Mouse (Mus musculus) neural tube, embryonic 15.5 days (tissue): Measurements from ENCODE around the gene Lemd2. TPM values are rescaled to one million over a fixed set of nuclear protein-coding genes. Genes with fewer than 3 reads are reported as not detected.
A peak's percentile ranks its signal among the peaks of the same experiment; 100 is the strongest.

ENCODE experiments used
- ATAC-seq: fragments of 200-750 bp; cut with Nextera tagmentation; 2 replicates; pipeline ENCODE4 v1.8.0; 2017; ENCODE audit warnings: mild to moderate bottlenecking, moderate TSS enrichment, moderate library complexity; ENCODE audit not compliant: low FRiP score
- H3K27ac ChIP-seq: fragments of 300-500 bp; sonication (generic); replicated peaks from 2 replicates; pipeline ENCODE4 v1.5.1; 2015; ENCODE audit warnings: mild to moderate bottlenecking, inconsistent platforms
- H3K27me3 ChIP-seq: fragments of 300-500 bp; sonication (generic); replicated peaks from 2 replicates; pipeline ENCODE4 v1.6.1; 2015; ENCODE audit warnings: inconsistent platforms
- H3K36me3 ChIP-seq: fragments of 300-500 bp; sonication (generic); 2 replicates; pipeline ENCODE4 v1.6.1; 2015; ENCODE audit warnings: inconsistent platforms
- H3K4me1 ChIP-seq: fragments of 300-500 bp; sonication (generic); 2 replicates; pipeline ENCODE4 v1.6.1; 2015; ENCODE audit warnings: inconsistent platforms
- H3K4me2 ChIP-seq: fragments of 300-500 bp; sonication (generic); 2 replicates; pipeline ENCODE4 v1.6.1; 2015; ENCODE audit warnings: inconsistent platforms, mild to moderate bottlenecking, moderate library complexity
- H3K4me3 ChIP-seq: fragments of 300-500 bp; sonication (generic); replicated peaks from 2 replicates; pipeline ENCODE4 v1.5.1; 2015; ENCODE audit warnings: mild to moderate bottlenecking, inconsistent platforms
- H3K9ac ChIP-seq: fragments of 300-500 bp; sonication (generic); replicated peaks from 2 replicates; pipeline ENCODE4 v1.6.1; 2015; ENCODE audit warnings: mild to moderate bottlenecking, inconsistent platforms
- H3K9me3 ChIP-seq: fragments of 300-500 bp; sonication (generic); replicated peaks from 2 replicates; pipeline ENCODE4 v1.6.1; 2016; ENCODE audit warnings: inconsistent platforms
- WGBS: fragments of 180-500 bp; shearing (Covaris S2); methylation state at CpG from one replicate; pipeline ENCODE4 v1.1.7; 2015; ENCODE audit warnings: mixed read lengths; 5-methylcytosine and 5-hydroxymethylcytosine counted together
- polyA plus RNA-seq: library from polyadenylated mRNA; unstranded; fragments of >200 nt; fragmentation: Nextera tagmentation; extraction: Ambion mirVana; gene quantifications from 2 replicates; pipeline ENCODE4 v1.2.1, GENCODE M21; 2015

The Lemd2 gene
- polyA plus RNA-seq, 1 experiment from 2014 or later: 19.7 TPM

DNA sequence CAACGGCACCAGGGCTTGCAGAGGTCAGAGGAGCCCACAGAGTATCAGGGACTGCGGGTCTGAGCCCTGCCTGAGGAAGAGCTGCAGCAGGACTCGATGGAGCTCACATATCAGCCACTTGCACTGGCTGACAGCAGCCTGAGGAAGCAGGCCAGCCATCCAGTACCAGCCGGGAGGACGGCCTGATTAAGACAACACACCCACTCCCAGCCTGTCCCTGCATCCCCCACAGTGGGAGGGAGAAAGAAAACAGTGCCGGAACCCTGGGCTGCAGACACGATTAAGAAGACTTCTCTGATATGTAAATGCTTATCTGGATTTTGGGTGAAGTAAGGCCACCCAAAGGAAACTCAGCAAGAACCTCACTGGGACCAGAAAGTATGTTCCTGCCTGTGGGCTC lies 4.4 kb downstream of the Lemd2 start:
- 0 out of 2 replicates have a peak overlapping the region, but pooled peaks have one; percentile 26 for H3K9ac ChIP-seq
- H3K4me1 ChIP-seq: peaks cover 41% of the 10 kb centered on the region
- no peak overlapping the region for H3K4me3 ChIP-seq
- no peaks in the 10 kb centered on the region for H3K27me3 ChIP-seq
- peak overlapping the region; percentile 65; the same call in 1 of the 2 replicates for H3K27ac ChIP-seq
- no peak for ATAC-seq
- no peaks in the 10 kb centered on the region for H3K9me3 ChIP-seq
- WGBS: 58% methylated on average over 7 of the region's 7 CpGs
- H3K4me2 ChIP-seq: no peak overlapping the region
- H3K36me3 ChIP-seq: peaks cover 62% of the 10 kb centered on the region

DNA sequence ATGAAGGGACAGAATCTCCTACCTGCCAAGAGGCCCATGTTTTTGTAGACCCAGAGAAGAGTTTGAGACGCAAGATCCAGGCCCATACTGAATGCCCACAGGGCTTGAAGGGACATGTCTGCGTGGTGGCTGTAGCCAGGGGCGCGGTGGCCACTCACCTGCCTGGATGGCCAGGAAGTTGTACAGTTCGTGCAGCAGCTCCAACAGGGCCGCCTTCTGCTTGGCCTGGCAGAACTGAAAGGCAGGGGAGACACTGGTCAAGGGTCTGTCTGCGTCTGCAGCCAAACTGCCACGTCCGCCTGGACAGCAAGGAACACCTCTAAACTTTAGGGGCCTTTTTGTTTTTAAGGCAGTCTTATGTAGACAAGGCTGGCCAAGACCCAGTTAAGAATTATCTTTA lies 5.1 kb downstream of the Lemd2 start:
- Histone ChIP-seq H3K4me2 (no peak overlapping the region), H3K4me1 (peaks cover 40% of the 10 kb centered on the region), H3K9ac (no peak overlapping the region), H3K27ac (no peak overlapping the region), H3K9me3 (no peaks in the 10 kb centered on the region), H3K27me3 (no peaks in the 10 kb centered on the region), H3K36me3 (peaks cover 68% of the 10 kb centered on the region), H3K4me3 (no peak overlapping the region)
- 97% methylated on average over 9 of the region's 9 CpGs for WGBS
- no peak for ATAC-seq

DNA sequence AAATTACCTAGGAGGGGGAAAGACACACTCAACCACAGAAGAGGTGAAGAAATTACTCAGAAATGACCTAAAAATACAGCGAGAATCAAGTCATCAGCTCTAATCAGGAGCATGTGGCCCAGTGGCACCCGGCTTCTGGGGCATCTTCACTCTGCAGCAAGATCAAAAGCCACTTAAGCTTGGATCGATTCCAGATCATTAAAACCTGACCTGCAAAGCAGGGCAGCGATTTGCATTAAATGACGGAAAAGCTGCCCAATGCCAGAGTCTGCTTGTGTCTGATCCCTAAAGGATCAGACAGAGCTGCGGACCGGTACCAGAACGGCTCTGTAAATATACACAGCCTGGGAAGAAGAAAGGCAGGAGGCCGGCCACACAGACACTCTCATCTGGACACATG lies 8.1 kb downstream of the Lemd2 start:
- 61% methylated on average over 9 of the region's 9 CpGs for WGBS
- no peak overlapping the region for H3K4me2 ChIP-seq
- H3K4me3 ChIP-seq: no peak overlapping the region
- H3K27me3 ChIP-seq: no peaks in the 10 kb centered on the region
- no peaks in the 10 kb centered on the region for H3K9me3 ChIP-seq
- no peak for ATAC-seq
- no peak overlapping the region for H3K27ac ChIP-seq
- no peak overlapping the region for H3K9ac ChIP-seq
- peaks cover 30% of the 10 kb centered on the region for H3K4me1 ChIP-seq
- peaks cover 85% of the 10 kb centered on the region for H3K36me3 ChIP-seq

DNA sequence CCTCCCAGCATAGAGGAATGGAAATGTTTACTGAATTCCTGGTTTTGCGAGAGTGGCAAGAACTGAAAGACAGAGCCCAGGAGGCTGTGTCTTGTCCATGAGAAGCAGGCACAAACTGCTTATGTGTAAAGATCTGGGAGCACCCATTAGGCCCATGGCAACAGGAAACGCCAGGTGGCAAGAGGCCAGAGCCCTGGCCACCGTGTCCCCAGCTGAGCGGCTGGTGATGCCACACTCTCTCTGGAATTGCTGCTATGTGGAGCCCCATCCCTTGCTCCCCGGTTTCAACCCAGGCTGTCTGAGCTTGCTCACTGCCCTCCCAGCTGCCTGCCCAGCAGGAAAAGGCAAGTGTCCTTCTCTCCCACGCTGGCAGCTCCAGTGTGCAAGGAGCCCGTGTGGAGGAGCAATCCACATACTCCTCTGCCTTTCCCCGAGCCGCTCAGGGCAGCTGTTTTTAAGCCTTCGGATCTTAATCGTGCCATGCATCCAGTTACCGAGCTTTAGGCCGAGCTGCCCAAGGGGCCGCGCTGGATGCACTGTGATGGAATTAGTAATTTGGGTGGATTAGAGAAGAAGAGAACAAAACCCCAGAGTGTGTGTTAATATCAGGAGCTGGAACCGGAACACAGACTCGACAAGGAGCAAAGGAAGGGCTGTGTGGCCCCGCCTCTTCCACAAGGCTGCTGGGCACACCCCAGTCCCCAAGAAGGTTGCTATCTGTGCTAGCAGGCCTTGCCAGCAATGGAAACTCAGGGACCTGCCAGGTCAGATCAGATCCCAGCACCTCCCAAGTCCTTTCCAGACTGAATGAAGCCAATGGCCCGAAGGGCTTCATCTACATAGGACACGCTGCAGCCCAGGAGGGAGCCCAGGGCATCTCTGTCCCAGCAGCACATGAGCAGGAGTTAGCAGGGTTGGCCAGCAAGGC lies 9.7 kb downstream of the Lemd2 start:
- no peaks in the 10 kb centered on the region for H3K9me3 ChIP-seq
- H3K27ac ChIP-seq: peak overlapping the region; percentile 60; the same call in 1 of the 2 replicates
- 72% methylated on average over 20 of the region's 20 CpGs for WGBS
- ATAC-seq: no peak
- peaks cover 13% of the 10 kb centered on the region for H3K4me1 ChIP-seq
- no peak overlapping the region for H3K4me3 ChIP-seq
- H3K27me3 ChIP-seq: no peaks in the 10 kb centered on the region
- peaks cover 88% of the 10 kb centered on the region for H3K36me3 ChIP-seq
- no peak overlapping the region for H3K4me2 ChIP-seq
- H3K9ac ChIP-seq: 0 out of 2 replicates have a peak overlapping the region, but pooled peaks have one; percentile 5

DNA sequence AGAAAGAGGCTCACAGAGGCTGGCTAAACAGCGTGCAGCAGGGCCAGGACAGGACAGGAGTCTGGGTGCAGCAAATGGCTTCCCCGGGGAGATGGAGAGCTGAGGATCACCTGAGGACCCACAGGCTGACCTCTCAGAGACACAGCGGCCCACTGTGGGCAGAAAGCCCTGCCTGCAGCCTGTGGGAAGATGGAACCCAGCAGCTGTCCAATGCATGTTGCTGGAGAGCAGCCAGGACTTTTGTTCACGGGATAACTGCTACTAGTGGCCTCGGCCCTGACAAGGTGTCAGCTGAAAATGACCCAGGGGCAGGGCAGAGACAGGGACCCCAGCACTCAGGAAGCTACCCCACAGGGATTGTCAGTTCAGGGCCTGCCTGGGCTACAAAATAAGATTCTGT lies 12.5 kb downstream of the Lemd2 start:
- H3K4me3 ChIP-seq: no peak overlapping the region
- H3K4me2 ChIP-seq: no peak overlapping the region
- H3K27me3 ChIP-seq: no peaks in the 10 kb centered on the region
- no peak overlapping the region for H3K27ac ChIP-seq
- H3K36me3 ChIP-seq: peaks cover 66% of the 10 kb centered on the region
- WGBS: 60% methylated on average over 5 of the region's 5 CpGs
- no peaks in the 10 kb centered on the region for H3K9me3 ChIP-seq
- peaks cover 18% of the 10 kb centered on the region for H3K4me1 ChIP-seq
- no peak overlapping the region for H3K9ac ChIP-seq
- no peak for ATAC-seq

DNA sequence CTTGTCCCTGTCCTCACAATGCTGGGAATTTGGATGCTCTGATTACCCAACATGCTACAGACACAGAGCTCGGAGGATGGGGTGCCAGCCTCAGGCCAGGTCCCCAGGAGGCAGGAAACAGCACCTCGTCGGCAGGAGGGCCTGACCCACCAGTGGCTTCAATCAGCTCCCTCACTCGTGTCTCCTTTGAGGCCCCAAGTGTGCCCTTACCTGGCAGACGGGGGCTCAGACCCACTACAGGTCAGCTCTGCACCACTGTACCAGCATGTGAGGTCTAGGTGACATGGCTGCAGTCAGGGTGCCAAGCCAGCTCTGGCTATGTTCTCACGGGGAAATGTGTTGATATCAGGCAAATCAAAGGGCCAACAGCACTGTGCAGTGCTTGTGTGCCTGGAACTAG lies 13.1 kb downstream of the Lemd2 start:
- no peak overlapping the region for H3K4me2 ChIP-seq
- WGBS: 92% methylated on average over 6 of the region's 6 CpGs

DNA sequence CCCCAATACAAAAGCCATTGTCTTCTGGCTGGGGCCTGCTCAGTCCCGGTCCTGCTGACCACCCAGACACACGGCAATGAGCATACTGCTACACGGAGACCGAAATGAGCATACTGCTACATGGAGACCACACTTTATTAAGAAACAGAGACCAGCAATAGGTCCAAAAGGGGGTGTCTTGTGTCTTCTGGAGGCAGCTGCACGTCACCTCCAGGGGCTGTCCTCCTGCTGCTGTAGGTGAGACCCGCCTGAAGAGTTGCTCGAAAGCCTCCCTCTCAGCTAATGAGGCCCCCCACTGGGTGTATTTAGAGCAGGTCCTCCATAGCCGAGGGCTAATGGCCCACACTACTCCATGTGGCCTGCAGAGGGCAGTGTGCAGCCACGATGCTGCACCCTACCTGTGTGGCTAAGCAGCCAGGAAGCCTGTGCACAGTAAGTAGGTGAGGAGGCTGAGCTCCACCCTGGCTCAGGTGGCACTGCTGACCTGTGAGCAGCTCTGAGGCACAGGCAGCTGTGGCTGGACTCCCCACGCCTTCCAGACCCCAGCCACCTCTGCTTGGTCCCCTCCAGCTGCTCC lies 14.5 kb downstream of the Lemd2 start:
- WGBS: 30% methylated on average over 10 of the region's 10 CpGs
- H3K36me3 ChIP-seq: peaks cover 48% of the 10 kb centered on the region

More for the DNA sequence above, 13.1 kb downstream of the Lemd2 start:
- no peaks in the 10 kb centered on the region for H3K9me3 ChIP-seq
- H3K4me3 ChIP-seq: no peak overlapping the region
- H3K9ac ChIP-seq: no peak overlapping the region
- no peak for ATAC-seq
- no peaks in the 10 kb centered on the region for H3K27me3 ChIP-seq
- H3K36me3 ChIP-seq: peaks cover 62% of the 10 kb centered on the region
- H3K4me1 ChIP-seq: peaks cover 18% of the 10 kb centered on the region
- no peak overlapping the region for H3K27ac ChIP-seq

DNA sequence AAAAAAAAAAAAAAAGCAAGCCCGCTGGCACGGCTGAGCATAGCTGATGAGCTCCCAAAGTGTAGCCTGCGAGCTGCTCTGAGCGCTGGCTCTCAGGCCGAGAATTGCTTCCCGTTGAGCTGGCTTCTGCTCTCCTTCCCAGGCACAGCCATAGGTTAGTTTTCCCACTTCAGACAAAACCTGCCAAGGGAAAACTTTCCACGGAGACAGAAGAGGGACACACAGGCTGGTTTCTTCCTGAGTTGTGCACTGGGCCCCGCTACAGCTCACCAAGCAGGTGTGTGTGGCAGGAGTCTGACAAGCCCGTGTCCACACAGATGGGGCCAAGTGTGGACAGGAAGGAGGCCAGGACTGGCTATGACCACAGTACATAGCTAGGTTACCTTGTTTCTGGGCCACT lies 15.4 kb downstream of the Lemd2 start:
- WGBS: 67% methylated on average over 9 of the region's 9 CpGs
- H3K27ac ChIP-seq: no peak overlapping the region

More for the DNA sequence above, 14.5 kb downstream of the Lemd2 start:
- H3K4me1 ChIP-seq: peaks cover 18% of the 10 kb centered on the region
- no peak overlapping the region for H3K9ac ChIP-seq
- no peak overlapping the region for H3K4me3 ChIP-seq
- ATAC-seq: peak; percentile 54; the same call in 1 of the 2 replicates
- no peaks in the 10 kb centered on the region for H3K27me3 ChIP-seq
- H3K4me2 ChIP-seq: no peak overlapping the region
- H3K9me3 ChIP-seq: no peaks in the 10 kb centered on the region
- H3K27ac ChIP-seq: no peak overlapping the region; the same call in 1 of the 2 replicates

DNA sequence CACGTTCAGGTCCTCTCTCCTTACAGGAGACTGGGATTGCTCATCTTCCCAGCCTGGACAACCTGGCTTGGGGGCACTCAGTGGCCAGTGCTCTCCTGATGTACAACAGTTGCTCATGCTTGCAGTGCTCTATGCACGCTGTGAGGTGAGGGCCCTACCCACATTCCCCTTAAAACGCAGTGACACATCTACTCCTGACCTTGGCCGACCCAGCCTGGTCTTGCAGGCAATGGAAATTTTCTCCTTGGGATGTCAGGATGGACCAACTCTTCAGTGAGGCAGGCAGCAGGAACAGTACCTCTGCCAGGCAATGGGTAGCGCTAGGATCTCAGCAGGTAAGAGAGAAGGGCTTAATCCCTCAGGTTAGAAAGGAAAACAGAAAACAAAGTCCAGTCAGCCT lies 17.2 kb downstream of the Lemd2 start:
- peaks cover 22% of the 10 kb centered on the region for H3K36me3 ChIP-seq
- H3K4me1 ChIP-seq: peaks cover 6% of the 10 kb centered on the region; the same call in 1 of the 2 replicates
- H3K27ac ChIP-seq: no peak overlapping the region
- no peak overlapping the region for H3K4me3 ChIP-seq
- 72% methylated on average over 5 of the region's 5 CpGs for WGBS
- H3K9ac ChIP-seq: no peak overlapping the region
- no peaks in the 10 kb centered on the region for H3K9me3 ChIP-seq
- no peak for ATAC-seq
- no peak overlapping the region for H3K4me2 ChIP-seq
- no peaks in the 10 kb centered on the region for H3K27me3 ChIP-seq

More for the DNA sequence above, 15.4 kb downstream of the Lemd2 start:
- no peaks in the 10 kb centered on the region for H3K27me3 ChIP-seq
- no peaks in the 10 kb centered on the region for H3K9me3 ChIP-seq
- H3K9ac ChIP-seq: no peak overlapping the region
- no peak overlapping the region for H3K4me2 ChIP-seq
- no peak overlapping the region for H3K4me3 ChIP-seq
- no peak for ATAC-seq
- peaks cover 12% of the 10 kb centered on the region; the same call in 1 of the 2 replicates for H3K4me1 ChIP-seq
- peaks cover 40% of the 10 kb centered on the region for H3K36me3 ChIP-seq

DNA sequence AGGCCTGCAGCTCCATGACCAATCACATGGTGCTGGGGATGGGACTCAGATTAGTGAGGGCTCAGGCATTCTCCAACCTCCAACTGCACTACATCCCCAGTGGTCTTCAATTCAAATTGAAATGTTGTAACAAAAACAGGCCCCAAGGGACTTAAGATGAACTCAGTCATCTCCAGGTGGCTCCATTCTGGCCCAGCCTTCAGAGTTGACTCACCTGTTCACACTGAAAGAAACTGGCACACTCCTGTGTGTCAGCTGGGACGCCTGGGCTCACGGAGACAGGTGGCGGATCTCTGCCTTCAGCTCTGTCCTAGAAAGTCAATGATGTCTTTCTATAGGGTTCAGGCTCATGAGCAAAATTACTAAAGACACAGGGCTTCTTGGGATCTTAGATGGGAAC lies 18.2 kb downstream of the Lemd2 start:
- ATAC-seq: no peak
- H3K9ac ChIP-seq: no peak overlapping the region
- H3K27me3 ChIP-seq: no peaks in the 10 kb centered on the region
- H3K27ac ChIP-seq: no peak overlapping the region
- no peak overlapping the region for H3K4me3 ChIP-seq
- H3K36me3 ChIP-seq: peaks cover 12% of the 10 kb centered on the region
- 92% methylated on average over 3 of the region's 3 CpGs for WGBS
- H3K4me1 ChIP-seq: peaks cover 6% of the 10 kb centered on the region; the same call in 1 of the 2 replicates
- no peaks in the 10 kb centered on the region for H3K9me3 ChIP-seq
- H3K4me2 ChIP-seq: no peak overlapping the region

DNA sequence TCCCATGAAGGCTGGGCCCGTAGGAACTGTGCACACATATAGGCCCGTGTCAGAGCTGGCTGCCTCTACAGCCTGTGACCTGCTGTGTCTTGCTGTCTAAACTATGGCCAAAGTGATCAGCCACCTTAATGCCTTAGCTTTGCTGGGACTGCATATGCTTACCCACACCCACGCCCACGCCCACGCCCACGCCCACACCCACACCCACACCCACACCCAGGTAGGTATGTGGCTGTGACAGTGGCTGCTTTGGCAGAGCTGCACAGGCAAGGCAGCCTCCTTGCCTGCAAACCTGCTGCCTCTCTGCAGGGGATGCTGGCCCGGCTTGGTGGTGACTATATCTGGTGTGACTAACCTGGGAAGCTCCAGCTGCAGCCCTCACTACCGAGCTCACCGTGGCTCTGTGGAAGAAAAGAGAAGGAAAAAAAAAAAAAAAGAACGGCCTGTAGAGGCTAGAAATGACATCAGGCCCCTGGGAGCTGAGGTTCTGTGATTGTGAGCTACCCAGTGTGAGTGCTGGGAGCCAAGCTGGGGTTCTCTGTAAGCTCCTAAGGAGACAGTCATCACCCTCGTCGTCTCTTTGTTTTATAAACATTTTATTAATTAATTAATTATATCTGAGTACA lies 20.5 kb downstream of the Lemd2 start:
- Histone ChIP-seq H3K4me3 (no peak overlapping the region), H3K4me1 (peaks cover 7% of the 10 kb centered on the region; the same call in 1 of the 2 replicates), H3K9ac (no peak overlapping the region), H3K9me3 (no peaks in the 10 kb centered on the region), H3K27me3 (no peaks in the 10 kb centered on the region), H3K27ac (no peak overlapping the region), H3K4me2 (no peak overlapping the region), H3K36me3 (no peaks in the 10 kb centered on the region)
- WGBS: 76% methylated on average over 12 of the region's 12 CpGs
- ATAC-seq: no peak
